Mouse (Mus musculus): ENCODE measurements at regions not wholly inside any gene's neighbourhood (a gene's known extent, or its start where the extent isn't known, plus 50 kb on each side); places are given as distances from the start of the nearest gene placed in this dataset.

DNA sequence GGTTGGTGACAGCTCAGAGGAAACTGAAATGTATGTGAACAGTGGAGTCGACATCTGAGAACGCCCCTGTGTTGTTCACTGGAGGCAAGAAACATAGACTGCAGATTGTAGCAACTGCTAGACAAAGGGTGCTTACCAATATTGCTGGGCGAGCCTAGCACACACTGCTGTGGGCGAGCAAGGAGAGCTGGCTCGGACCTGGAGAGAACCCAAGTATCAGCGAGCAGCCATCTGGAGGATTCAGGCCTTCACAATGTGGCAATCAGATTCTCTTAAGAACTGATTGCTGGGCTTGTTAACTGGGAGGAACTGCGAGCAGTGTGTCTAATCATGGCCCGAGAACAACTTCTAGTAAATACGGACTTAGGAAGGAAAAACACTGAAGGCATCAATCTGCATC lies 128.8 kb upstream of the Nmur2 start:
- no peak for TF ChIP-seq CTCF (IDR thresholded peaks at IDR 0.05; ENCODE audit: control insufficient read depth, insufficient read depth, insufficient replicate concordance, low read depth, low read length)
- TF ChIP-seq POLR2A (IDR thresholded peaks at IDR 0.05; ENCODE audit: control insufficient read depth, low read depth, low read length), result no peak

Measured in testis, adult 2 months (tissue).